Mouse (Mus musculus): Measurements from ENCODE around the gene Tcf20. TPM values are rescaled to one million over a fixed set of nuclear protein-coding genes. Genes with fewer than 3 reads are reported as not detected.

The Tcf20 gene
- polyA plus RNA-seq, 1 experiment from 2014 or later = 10.9 TPM

- DNase-seq = peak; percentile 27
- 83% methylated on average over 1 of the region's 1 CpGs for WGBS
These were observed 166.0 kb downstream of the Tcf20 start for GRCm38 (mm10) chr15:82821657-82822056.

GRCm38 (mm10) chr15:82815296-82815695 is 172.4 kb downstream of the Tcf20 start:
- WGBS = 84% methylated on average over 4 of the region's 4 CpGs
- no peak for DNase-seq
- no peaks in the 10 kb centered on the region for H3K9me3 ChIP-seq (ENCODE audit: low read depth, low read length)
- no peaks in the 10 kb centered on the region for H3K4me1 ChIP-seq (ENCODE audit: insufficient read depth)
- no peak for TF ChIP-seq CTCF (IDR thresholded peaks at IDR 0.05; ENCODE audit: low read depth)
- H3K4me3 ChIP-seq (ENCODE audit: low read depth, low read length) = no peak overlapping the region
- H3K9ac ChIP-seq = no peak overlapping the region
- peaks cover 25% of the 10 kb centered on the region; the same call in 1 of the 2 replicates for H3K36me3 ChIP-seq (ENCODE audit: insufficient read depth)
- no peak for ATAC-seq (ENCODE audit: insufficient read depth)
- no peaks in the 10 kb centered on the region for H3K27me3 ChIP-seq (ENCODE audit: insufficient read depth, low read length)
- H3K4me2 ChIP-seq = no peak overlapping the region
- H3K27ac ChIP-seq (ENCODE audit: low read depth) = no peak overlapping the region

More at GRCm38 (mm10) chr15:82821657-82822056, 166.0 kb downstream of the Tcf20 start:
- no peak for TF ChIP-seq CTCF (IDR thresholded peaks at IDR 0.05; ENCODE audit: low read depth)
- Histone ChIP-seq H3K4me2 (no peak overlapping the region), H3K27ac (ENCODE audit: low read depth) (no peak overlapping the region), H3K27me3 (ENCODE audit: insufficient read depth, low read length) (no peaks in the 10 kb centered on the region), H3K36me3 (ENCODE audit: insufficient read depth) (0 out of 2 replicates have a peak, but pooled peaks cover 10% of the 10 kb centered on the region), H3K9ac (no peak overlapping the region), H3K4me1 (ENCODE audit: insufficient read depth) (no peaks in the 10 kb centered on the region), H3K9me3 (ENCODE audit: low read depth, low read length) (no peaks in the 10 kb centered on the region), H3K4me3 (ENCODE audit: low read depth, low read length) (no peak overlapping the region)
- no peak for ATAC-seq (ENCODE audit: insufficient read depth)

GRCm38 (mm10) chr15:82814806-82815205 is 172.9 kb downstream of the Tcf20 start:
- TF ChIP-seq CTCF (IDR thresholded peaks at IDR 0.05; ENCODE audit: low read depth) = peak; percentile 85
- no peaks in the 10 kb centered on the region for H3K9me3 ChIP-seq (ENCODE audit: low read depth, low read length)
- no peak overlapping the region for H3K4me2 ChIP-seq
- H3K27ac ChIP-seq (ENCODE audit: low read depth) = no peak overlapping the region
- no peaks in the 10 kb centered on the region for H3K4me1 ChIP-seq (ENCODE audit: insufficient read depth)
- H3K36me3 ChIP-seq (ENCODE audit: insufficient read depth) = peaks cover 26% of the 10 kb centered on the region; the same call in 1 of the 2 replicates
- no peaks in the 10 kb centered on the region for H3K27me3 ChIP-seq (ENCODE audit: insufficient read depth, low read length)
- DNase-seq (peak; percentile 82), ATAC-seq (ENCODE audit: insufficient read depth) (no peak)
- no peak overlapping the region for H3K4me3 ChIP-seq (ENCODE audit: low read depth, low read length)
- 59% methylated on average over 4 of the region's 4 CpGs for WGBS
- no peak overlapping the region for H3K9ac ChIP-seq

GRCm38 (mm10) chr15:82814321-82814720 is 173.4 kb downstream of the Tcf20 start:
- DNase-seq (no peak), ATAC-seq (ENCODE audit: insufficient read depth) (no peak)
- WGBS = 85% methylated on average over 7 of the region's 7 CpGs
- TF ChIP-seq CTCF (IDR thresholded peaks at IDR 0.05; ENCODE audit: low read depth) = no peak
- no peaks in the 10 kb centered on the region for H3K4me1 ChIP-seq (ENCODE audit: insufficient read depth)
- no peak overlapping the region for H3K4me3 ChIP-seq (ENCODE audit: low read depth, low read length)
- H3K27ac ChIP-seq (ENCODE audit: low read depth) = no peak overlapping the region
- H3K9me3 ChIP-seq (ENCODE audit: low read depth, low read length) = no peaks in the 10 kb centered on the region
- H3K9ac ChIP-seq = no peak overlapping the region
- H3K27me3 ChIP-seq (ENCODE audit: insufficient read depth, low read length) = no peaks in the 10 kb centered on the region
- no peak overlapping the region for H3K4me2 ChIP-seq
- peaks cover 29% of the 10 kb centered on the region; the same call in 1 of the 2 replicates for H3K36me3 ChIP-seq (ENCODE audit: insufficient read depth)

GRCm38 (mm10) chr15:82810556-82810955 is 177.1 kb downstream of the Tcf20 start:
- Histone ChIP-seq H3K9ac (no peak overlapping the region), H3K27ac (ENCODE audit: low read depth) (no peak overlapping the region), H3K36me3 (ENCODE audit: insufficient read depth) (peaks cover 32% of the 10 kb centered on the region; the same call in 1 of the 2 replicates), H3K4me2 (no peak overlapping the region), H3K9me3 (ENCODE audit: low read depth, low read length) (no peaks in the 10 kb centered on the region), H3K4me1 (ENCODE audit: insufficient read depth) (no peaks in the 10 kb centered on the region), H3K4me3 (ENCODE audit: low read depth, low read length) (no peak overlapping the region), H3K27me3 (ENCODE audit: insufficient read depth, low read length) (no peaks in the 10 kb centered on the region)
- no peak for TF ChIP-seq CTCF (IDR thresholded peaks at IDR 0.05; ENCODE audit: low read depth)
- 64% methylated on average over 1 of the region's 1 CpGs for WGBS
- no peak for DNase-seq
- no peak for ATAC-seq (ENCODE audit: insufficient read depth)

- Histone ChIP-seq H3K27ac (ENCODE audit: low read depth) (no peak overlapping the region), H3K36me3 (ENCODE audit: insufficient read depth) (peaks cover 28% of the 10 kb centered on the region; the same call in 1 of the 2 replicates), H3K9me3 (ENCODE audit: low read depth, low read length) (no peaks in the 10 kb centered on the region), H3K27me3 (ENCODE audit: insufficient read depth, low read length) (no peaks in the 10 kb centered on the region), H3K4me2 (no peak overlapping the region), H3K4me1 (ENCODE audit: insufficient read depth) (no peaks in the 10 kb centered on the region), H3K9ac (no peak overlapping the region), H3K4me3 (ENCODE audit: low read depth, low read length) (no peak overlapping the region)
- TF ChIP-seq CTCF (IDR thresholded peaks at IDR 0.05; ENCODE audit: low read depth) = no peak
- WGBS = 73% methylated on average over 6 of the region's 6 CpGs
- DNase-seq (no peak), ATAC-seq (ENCODE audit: insufficient read depth) (no peak)
These were observed 178.2 kb downstream of the Tcf20 start for GRCm38 (mm10) chr15:82809511-82809910.

GRCm38 (mm10) chr15:82806969-82807763 is 180.5 kb downstream of the Tcf20 start:
- H3K36me3 ChIP-seq (ENCODE audit: insufficient read depth) = peaks cover 16% of the 10 kb centered on the region; the same call in 1 of the 2 replicates
- TF ChIP-seq CTCF (IDR thresholded peaks at IDR 0.05; ENCODE audit: low read depth) = no peak
- WGBS = 79% methylated on average over 5 of the region's 5 CpGs
- no peak overlapping the region for H3K4me2 ChIP-seq
- no peak overlapping the region for H3K27ac ChIP-seq (ENCODE audit: low read depth)
- no peak overlapping the region for H3K4me3 ChIP-seq (ENCODE audit: low read depth, low read length)
- H3K9me3 ChIP-seq (ENCODE audit: low read depth, low read length) = no peaks in the 10 kb centered on the region
- H3K27me3 ChIP-seq (ENCODE audit: insufficient read depth, low read length) = no peaks in the 10 kb centered on the region
- no peak for DNase-seq
- no peak for ATAC-seq (ENCODE audit: insufficient read depth)
- H3K4me1 ChIP-seq (ENCODE audit: insufficient read depth) = no peaks in the 10 kb centered on the region
- H3K9ac ChIP-seq = no peak overlapping the region
